Mouse (Mus musculus) spleen, postnatal 10 days (tissue): ENCODE measurements around the gene Mrpl36.

ENCODE experiments used
- DNase-seq, 2 experiments: peaks; one replicate each; pipeline ENCODE4 v3.0.0; 2021 to 2022; ENCODE audit warnings: low spot score in 2 of 2

The Mrpl36 gene

GRCm38 (mm10) chr13:73346743-73347142 lies 18.4 kb downstream of the Mrpl36 start:
- DNase-seq: no peak

GRCm38 (mm10) chr13:73347171-73347570 lies 18.9 kb downstream of the Mrpl36 start:
- DNase-seq: no peak

GRCm38 (mm10) chr13:73347922-73348650 lies 19.8 kb downstream of the Mrpl36 start:
- no peak for DNase-seq

GRCm38 (mm10) chr13:73350741-73351140 lies 22.4 kb downstream of the Mrpl36 start:
- DNase-seq: no peak

- no peak for DNase-seq
Observed at GRCm38 (mm10) chr13:73351910-73352309, 23.6 kb downstream of the Mrpl36 start.

GRCm38 (mm10) chr13:73352491-73352890 lies 24.2 kb downstream of the Mrpl36 start:
- DNase-seq: no peak

GRCm38 (mm10) chr13:73357106-73357505 lies 28.8 kb downstream of the Mrpl36 start:
- DNase-seq: no peak

- no peak for DNase-seq
Observed at GRCm38 (mm10) chr13:73373367-73373766, 45.1 kb downstream of the Mrpl36 start.

GRCm38 (mm10) chr13:73374612-73375011 lies 46.3 kb downstream of the Mrpl36 start:
- no peak for DNase-seq

- no peak for DNase-seq
Observed at GRCm38 (mm10) chr13:73377637-73378036, 49.3 kb downstream of the Mrpl36 start.
